Mouse (Mus musculus): ENCODE measurements around the gene Ramp3. TPM values are rescaled to one million over a fixed set of nuclear protein-coding genes. Genes with fewer than 3 reads are reported as not detected.

The Ramp3 gene
- total RNA-seq (2023): 45.9 TPM

GRCm38 (mm10) chr11:6658271-6658670, at the start of gene Ramp3:
Gene Ramp3, plus strand, starts transcription at chr11:6658521.

GRCm38 (mm10) chr11:6625478-6626387, 32.6 kb upstream of the Ramp3 start, which contains the start of gene Tbrg4:
Gene Tbrg4, minus strand, starts transcription at chr11:6626067.

DNA sequence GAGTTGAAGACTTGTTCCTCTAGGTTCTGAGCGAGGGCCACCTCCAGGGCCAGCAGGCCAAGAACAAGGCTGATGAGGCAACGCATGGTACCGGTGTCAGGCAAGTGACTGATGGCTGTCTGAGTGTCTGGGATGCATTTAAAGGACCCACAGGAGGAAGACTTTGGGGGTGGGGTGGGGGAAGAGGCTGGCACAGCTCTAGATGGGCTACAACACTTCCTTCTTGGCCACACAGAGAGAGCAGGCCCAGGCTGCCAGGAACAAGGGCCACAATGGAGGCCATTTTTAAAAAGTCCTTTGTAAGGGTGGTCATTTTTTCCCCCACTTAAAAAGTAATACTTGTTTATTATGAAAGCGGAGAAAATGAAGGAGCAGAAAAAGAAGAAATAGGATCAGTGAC, 19.8 kb upstream of the Ramp3 start, which contains the start of gene Wap:
TSS of gene Wap (minus strand) at position 101 of the 400 bp plus-strand sequence.

Other genes with a start within 250 kb of the Ramp3 start
- 1,175 TPM for gene Ppia, start 243.1 kb upstream of the Ramp3 start, total RNA-seq (2023)
- 54.9 TPM for gene H2afv, start 214.1 kb upstream of the Ramp3 start, total RNA-seq (2023)
- gene Purb, start 182.6 kb upstream of the Ramp3 start, total RNA-seq (2023): 73.8 TPM
- gene Myo1g, start 137.6 kb upstream of the Ramp3 start, total RNA-seq (2023): 161 TPM
- 300 TPM for gene Ccm2, start 111.6 kb upstream of the Ramp3 start, total RNA-seq (2023)
- not detected for gene Nacad, start 52.5 kb upstream of the Ramp3 start, total RNA-seq (2023)
- 138 TPM for gene Tbrg4, start 32.5 kb upstream of the Ramp3 start, total RNA-seq (2023)
- not detected for gene Wap, start 19.9 kb upstream of the Ramp3 start, total RNA-seq (2023)
- gene Gm11983, start 179.1 kb downstream of the Ramp3 start, total RNA-seq (2023): not detected